Mouse (Mus musculus) liver, embryonic 14.5 days (tissue): ENCODE measurements around the gene Scarb1.

Source experiments
- CTCF ChIP-seq: IDR thresholded peaks from 2 replicates; pipeline ENCODE4 v1.5.1; 2016; ENCODE audit warnings: antibody characterized with exemption, low read depth, control low read depth
- EP300 ChIP-seq: IDR thresholded peaks from 2 replicates; pipeline ENCODE4 v1.6.1; 2016; ENCODE audit warnings: antibody characterized with exemption, low read depth

- no peak for TF ChIP-seq CTCF
- no peak for TF ChIP-seq EP300
These were observed 3.4 kb downstream of the Scarb1 start for GRCm38 (mm10) chr5:125337526-125337925.
